Mouse (Mus musculus): ENCODE data around the gene Fosb. TPM values are rescaled to one million over a fixed set of nuclear protein-coding genes. Genes with fewer than 3 reads are reported as not detected.

Fosb gene
- 1 to 10 TPM in 1 of 2 experiments, under 1 TPM in 1; 0.35 to 2.7 TPM for polyA plus RNA-seq (2017; shearing (Covaris generic))

DNA sequence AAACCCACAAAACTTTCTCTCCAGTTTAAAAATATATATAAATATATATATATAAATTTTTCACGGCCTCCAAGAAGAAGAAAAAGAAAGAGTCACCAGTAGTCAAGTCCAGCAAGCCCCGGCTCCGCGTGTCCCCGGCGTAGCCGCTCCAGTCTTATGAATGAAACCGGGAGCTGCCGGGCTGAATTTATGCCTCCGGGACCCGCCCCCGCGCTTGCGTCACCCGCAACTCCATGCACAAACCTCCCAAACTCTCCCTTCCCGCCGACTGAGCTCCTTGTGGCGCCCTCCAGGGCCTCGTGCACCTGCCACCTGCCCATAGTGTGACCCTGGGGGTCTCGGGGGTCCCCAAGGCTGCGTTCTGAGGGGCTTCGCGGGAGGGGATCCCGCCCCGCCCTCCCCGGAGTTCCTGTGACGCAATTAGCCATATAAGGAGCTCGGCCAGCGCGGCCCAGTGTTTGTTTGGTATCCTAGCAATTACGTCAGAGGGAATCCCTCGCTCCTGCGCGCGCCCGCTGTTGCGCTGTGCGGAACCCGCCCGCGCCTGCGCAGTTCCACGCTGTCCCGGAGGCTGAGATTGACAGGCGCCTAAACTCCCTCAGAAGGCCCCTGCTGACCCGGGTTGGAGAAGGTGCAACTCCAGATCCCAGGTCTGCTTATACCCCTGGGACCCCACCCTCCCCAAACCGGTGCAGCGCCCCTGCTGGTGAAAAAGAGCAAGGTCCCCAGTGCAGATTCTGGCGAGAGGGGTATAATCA, at the start of gene Fosb:
Fosb (minus strand) TSS at position 168 of the 758 bp plus-strand sequence.
- peak; percentile 75 for ATAC-seq

- peak; percentile 86 for ATAC-seq
Observed at GRCm38 (mm10) chr7:19359299-19359891, 49.5 kb upstream of the Fosb start, which contains the start of the genes Cd3eap and Ppp1r13l. TSS of gene Cd3eap (minus strand) at chr7:19359483. TSS of gene Ppp1r13l (plus strand) at chr7:19359749.

DNA sequence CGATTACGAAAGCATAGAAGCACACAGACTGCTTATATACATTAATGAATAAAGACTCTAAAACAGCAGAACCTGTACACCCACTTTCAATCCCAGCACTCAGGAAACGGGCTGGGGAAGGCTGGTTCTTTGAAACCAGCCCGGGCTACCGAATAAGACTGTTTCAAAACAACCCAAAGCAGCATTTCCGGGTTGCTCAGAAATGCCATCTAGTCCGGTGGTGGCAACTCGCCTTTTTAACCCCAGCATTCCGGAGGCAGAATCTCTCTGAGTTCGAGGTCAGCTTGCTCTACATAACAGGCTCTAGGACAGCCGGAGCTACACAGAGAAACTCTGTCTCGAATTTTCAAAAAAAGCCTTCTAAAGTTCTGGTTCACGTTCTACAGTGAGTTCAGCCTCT, 48.8 kb upstream of the Fosb start:
- ATAC-seq, result no peak

DNA sequence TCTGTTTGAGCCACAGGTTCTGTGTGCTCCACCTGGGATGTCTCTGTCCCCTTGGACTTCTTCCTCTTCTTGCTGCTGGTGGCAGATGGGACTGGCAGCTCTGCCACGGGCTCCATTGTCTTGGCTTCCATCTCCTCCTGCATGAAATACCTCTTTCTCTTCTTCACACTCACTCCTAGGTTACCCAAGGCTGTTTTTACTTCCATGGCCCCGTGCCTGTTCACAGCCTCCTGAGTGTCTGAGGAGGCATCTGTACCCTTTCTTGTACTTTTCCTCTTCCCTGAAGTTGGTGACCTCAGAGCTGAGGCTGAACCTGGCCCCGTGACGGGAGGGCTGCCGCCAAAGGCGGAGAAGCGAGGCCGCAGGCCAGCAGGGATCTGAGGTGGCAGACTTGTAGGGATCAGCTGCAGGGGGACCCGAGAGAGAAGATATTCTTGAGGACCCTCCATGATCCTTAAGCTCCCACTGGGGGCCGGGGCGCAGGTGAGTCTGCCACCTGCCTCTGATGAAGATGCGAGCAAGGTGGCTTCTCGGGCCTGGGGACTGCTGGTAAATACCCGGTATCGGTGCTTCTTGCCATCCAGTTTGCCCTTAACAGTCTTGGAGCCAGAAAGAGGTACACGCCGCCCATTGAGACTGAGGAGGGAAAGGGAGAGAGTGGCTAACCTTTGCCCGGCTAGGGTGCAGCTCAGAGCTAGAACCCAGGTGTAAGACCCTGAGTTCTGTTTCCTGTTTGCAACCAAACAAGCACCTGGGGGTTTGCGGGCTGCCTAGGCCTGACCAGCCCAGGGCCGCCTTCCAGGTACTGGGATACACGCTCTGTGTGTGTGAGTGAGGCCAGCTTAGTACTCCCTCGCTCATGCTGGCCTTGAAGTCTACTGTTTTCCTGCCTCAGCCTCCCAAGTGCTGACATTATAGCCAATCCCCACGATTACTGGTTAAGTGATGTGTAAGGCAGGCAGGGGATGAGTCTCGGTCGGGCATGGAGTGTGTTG, 47.8 kb upstream of the Fosb start:
- no peak for ATAC-seq

GRCm38 (mm10) chr7:19356311-19356710, 46.5 kb upstream of the Fosb start:
- no peak for ATAC-seq

DNA sequence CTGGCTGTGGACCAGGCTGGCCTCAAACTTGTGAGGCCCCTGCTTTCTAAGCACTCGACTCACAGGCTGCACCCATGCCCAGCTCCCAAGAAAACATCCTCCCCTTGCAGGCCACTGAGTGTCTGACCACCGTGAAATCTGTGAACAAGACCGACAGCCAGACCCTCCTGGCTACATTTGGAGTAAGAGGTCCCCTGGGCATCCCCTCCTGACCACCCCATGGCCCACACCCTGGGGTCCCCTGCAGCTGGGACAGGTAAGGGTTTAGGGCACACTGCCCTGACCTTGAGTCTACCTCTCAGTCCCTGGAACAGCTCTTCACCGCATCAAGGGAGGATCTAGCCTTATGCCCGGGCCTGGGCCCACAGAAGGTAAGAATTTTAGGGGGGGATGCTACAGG, 45.1 kb upstream of the Fosb start:
- ATAC-seq, result no peak

- no peak for ATAC-seq
Observed at GRCm38 (mm10) chr7:19350221-19350620, 40.4 kb upstream of the Fosb start.

GRCm38 (mm10) chr7:19349188-19349915, 39.5 kb upstream of the Fosb start:
- ATAC-seq, result no peak

- ATAC-seq, result peak; percentile 87
Observed at GRCm38 (mm10) chr7:19344938-19345471, 35.2 kb upstream of the Fosb start.

- peak; percentile 19 for ATAC-seq
Observed at GRCm38 (mm10) chr7:19344237-19344847, 34.5 kb upstream of the Fosb start, which contains the start of gene Ercc1. TSS of gene Ercc1 (plus strand) at chr7:19344778.

DNA sequence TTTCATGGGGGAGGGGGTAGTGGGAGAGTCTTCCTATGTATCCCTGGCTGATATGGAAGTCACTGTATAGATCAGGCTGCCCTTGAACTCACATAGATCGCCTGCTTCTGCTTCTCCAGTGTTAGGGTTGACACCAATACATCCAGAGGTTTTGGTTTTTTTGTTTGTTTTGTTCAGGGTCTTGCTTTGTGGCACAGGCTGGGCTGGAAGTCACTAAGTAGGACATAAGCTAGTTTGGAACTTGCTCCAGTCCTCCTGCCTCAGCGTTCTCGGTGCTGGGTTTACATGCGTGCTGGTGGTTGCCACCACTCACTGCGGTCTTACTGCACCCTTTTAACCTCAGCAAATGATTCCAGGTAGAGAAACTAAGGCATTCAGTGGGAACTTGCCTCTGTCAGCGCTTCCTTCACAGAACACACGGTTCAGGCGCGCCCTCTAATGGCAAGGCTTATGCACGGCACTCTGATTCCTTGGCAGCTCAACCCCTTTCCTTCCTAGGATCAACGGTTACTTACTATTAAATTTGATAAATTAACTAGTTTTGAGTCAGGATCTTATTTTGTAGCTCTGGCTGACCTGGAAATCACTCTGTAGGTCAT, 33.5 kb upstream of the Fosb start:
- peak; percentile 20 for ATAC-seq

GRCm38 (mm10) chr7:19342481-19343027, 32.7 kb upstream of the Fosb start:
- ATAC-seq, result no peak

DNA sequence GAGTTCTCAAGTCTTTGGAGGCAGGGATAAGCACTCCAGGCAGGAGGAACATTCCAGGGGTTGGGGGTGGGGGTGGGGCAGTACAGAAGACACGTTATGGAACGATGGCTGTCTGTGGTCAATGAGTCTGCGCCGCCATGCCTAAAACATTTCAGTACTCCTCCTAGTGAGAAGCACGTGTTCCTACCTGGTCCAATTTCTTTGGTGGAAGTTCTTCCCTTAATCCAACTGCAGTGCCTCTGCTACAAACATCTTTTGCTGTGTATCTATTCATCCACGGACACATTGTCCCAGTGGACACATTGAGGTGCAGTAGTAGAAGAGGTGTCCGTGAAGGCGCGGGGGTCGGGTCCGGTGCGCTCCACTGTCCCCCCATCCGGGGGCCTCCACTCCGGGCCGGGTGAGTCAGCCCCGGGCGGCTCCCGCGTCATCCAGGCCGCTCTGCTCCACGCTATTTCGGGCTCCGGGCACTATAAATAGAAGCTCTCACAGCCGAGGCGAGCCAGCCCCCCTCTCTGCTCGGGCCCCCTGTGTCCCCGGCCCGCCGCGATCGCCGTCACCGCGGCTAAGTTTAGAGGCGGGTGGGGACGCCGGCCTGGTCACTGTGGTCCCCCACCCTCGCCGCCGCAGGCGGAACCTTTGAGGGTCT, 32.0 kb upstream of the Fosb start:
- ATAC-seq, result no peak

DNA sequence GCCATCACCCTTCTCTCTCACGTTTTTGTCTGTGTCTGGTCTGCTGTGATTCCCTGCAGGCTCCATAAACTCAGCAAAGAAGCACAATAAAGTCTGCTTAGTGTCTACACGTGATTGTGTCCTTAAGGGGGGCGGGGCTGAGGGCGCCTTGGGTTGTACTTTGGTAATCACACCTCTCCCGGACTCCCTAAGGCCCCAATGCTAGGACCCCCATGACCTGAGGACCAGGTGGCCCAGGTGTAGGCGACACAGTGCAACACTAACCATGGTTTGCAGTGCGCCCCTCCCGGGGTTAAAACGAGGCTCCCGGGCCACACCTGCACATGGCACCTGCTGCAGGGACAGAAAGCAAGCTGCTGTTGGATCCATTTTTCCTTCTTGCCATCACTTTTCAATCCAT, 31.4 kb upstream of the Fosb start:
- no peak for ATAC-seq

GRCm38 (mm10) chr7:19338596-19338995, 28.7 kb upstream of the Fosb start:
- ATAC-seq, result no peak

DNA sequence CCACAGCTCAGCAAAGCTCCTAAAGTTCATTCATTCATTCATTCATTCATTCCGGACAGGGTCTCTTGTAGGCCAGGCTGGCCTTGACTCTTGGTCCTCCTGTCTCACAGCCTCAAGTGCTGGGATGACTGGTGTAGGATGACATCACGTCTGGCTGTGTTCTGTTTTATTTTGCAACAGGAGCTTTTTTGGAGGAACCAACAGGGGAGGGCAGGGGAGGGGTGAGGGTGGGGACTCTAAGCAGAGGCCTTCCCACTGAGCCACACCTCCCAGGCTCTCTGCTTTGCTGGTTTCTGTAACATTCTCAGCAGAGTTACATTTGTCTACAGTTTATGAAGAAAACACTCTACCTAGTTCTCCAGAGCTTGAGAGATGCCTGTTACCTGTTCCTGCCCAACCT, 28.2 kb upstream of the Fosb start:
- ATAC-seq, result no peak

DNA sequence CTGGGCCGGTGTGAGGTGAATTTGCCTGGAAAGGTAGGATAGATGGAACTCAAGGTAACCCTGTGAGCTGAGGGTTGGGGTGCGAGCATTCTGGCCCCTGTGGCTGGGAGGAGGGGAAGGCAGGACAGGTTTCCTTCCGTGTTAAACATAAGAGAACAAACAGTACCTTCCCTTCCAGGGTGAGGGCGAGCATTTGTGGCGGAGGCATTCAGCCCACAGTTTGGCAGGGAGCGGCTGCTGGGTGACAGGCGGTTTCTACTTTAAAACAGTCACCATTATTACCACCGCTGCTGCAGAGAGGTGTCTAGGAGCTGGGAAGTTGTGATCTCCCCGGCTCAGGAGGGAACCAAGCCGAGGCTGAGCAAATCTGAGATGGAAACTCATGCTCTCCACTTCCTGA, 27.3 kb upstream of the Fosb start:
- no peak for ATAC-seq

- no peak for ATAC-seq
Observed at GRCm38 (mm10) chr7:19335583-19335982, 25.7 kb upstream of the Fosb start.

DNA sequence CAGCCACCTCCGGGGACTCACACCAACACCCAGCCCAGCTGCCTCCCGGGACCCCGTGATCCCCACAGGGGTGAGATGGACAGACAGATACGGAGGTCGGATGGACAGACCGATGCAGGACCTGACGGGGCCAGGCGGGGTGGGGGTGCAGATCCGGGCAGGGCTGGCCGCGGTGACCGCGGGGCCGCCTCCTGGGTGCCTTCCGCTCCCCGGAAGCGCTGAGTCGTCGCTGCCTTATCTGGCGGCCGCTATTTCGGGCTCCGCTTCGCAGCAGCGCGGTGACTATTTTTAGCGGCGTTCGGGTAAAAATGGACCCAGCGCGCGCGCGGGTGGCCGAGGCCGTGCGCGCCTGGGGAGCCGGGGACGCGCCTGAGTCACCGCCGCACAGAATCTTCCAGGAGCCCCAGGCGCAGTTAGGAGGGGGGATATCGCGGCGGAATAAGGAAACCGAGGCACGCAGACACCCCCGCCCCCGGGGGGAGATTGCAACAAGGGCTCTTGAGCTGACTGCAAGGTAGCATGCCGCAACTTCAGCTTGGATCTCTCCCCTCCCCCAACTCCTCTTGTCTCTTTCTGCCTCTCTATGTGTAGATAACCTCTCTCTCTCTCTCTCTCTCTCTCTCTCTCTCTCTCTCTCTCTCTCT, 23.0 kb upstream of the Fosb start:
- ATAC-seq, result peak; percentile 97

DNA sequence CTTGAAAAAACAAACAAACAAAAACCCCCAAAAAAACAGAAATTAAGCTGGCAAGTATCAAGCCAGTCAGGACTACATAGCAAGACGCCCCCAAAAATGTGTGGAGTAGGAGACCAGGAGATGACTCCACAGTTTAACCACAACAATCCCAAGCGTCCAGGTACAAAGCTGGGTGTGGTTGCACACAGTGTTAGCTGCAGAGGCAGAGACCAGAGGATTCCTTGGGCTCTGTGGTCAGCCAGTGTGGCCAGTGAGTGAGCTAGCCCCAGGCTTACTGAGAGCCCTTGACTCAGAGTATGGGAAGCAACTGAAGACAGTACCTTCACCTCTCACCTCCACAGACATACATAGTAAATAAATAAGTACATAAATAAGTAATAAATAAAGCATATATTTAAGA, 22.1 kb upstream of the Fosb start:
- no peak for ATAC-seq

All from CD4-positive, CD25-positive, alpha-beta regulatory T cell, adult 4 months (primary cell).